Mouse (Mus musculus): ENCODE results near the gene Lrrc55.

- no peak for TF ChIP-seq CTCF (IDR thresholded peaks at IDR 0.05)
- no peak for TF ChIP-seq EP300 (IDR thresholded peaks at IDR 0.05; ENCODE audit: insufficient read depth, low read depth, low read length)
Observed at GRCm38 (mm10) chr2:85194566-85194965, 2.4 kb downstream of the Lrrc55 start.
